Mouse (Mus musculus) liver, postnatal 0 days (tissue): Measurements from ENCODE around the gene Tas2r117. TPM values are rescaled to one million over a fixed set of nuclear protein-coding genes. Genes with fewer than 3 reads are reported as not detected.

Experiments used
- ATAC-seq: fragments of 200-750 bp; cut with Nextera tagmentation; 2 replicates; pipeline ENCODE4 v1.8.0; 2017; ENCODE audit warnings: mild to moderate bottlenecking, moderate library complexity
- DNase-seq: peaks from one replicate; pipeline ENCODE4 v3.0.0-alpha.2; 2016
- H3K27ac ChIP-seq: fragments of 300-500 bp; sonication (generic); 2 replicates; pipeline ENCODE4 v1.5.1; 2014; ENCODE audit warnings: antibody characterized with exemption, moderate library complexity, mild to moderate bottlenecking, low read depth
- H3K27me3 ChIP-seq: fragments of 300-500 bp; sonication (generic); 2 replicates; pipeline ENCODE4 v1.6.1; 2014; ENCODE audit warnings: low read length, control low read depth, mixed read lengths; ENCODE audit not compliant: insufficient read depth
- H3K36me3 ChIP-seq: fragments of 300-500 bp; sonication (generic); replicated peaks from 2 replicates; pipeline ENCODE4 v1.6.1; 2014; ENCODE audit warnings: mild to moderate bottlenecking, control low read depth, low read length, moderate library complexity, mixed read lengths; ENCODE audit not compliant: insufficient read depth
- H3K4me1 ChIP-seq: fragments of 300-500 bp; sonication (generic); 2 replicates; pipeline ENCODE4 v1.6.1; 2014; ENCODE audit warnings: antibody characterized with exemption, mild to moderate bottlenecking, control low read depth; ENCODE audit not compliant: insufficient read depth
- H3K4me2 ChIP-seq: fragments of 300-500 bp; sonication (generic); 2 replicates; pipeline ENCODE4 v1.6.1; 2014; ENCODE audit warnings: low read depth, mild to moderate bottlenecking, low read length, moderate library complexity, mixed read lengths
- H3K4me3 ChIP-seq: fragments of 300-500 bp; sonication (generic); 2 replicates; pipeline ENCODE4 v1.5.1; 2014; ENCODE audit warnings: low read depth, low read length
- H3K9ac ChIP-seq: fragments of 300-500 bp; sonication (generic); replicated peaks from 2 replicates; pipeline ENCODE4 v1.6.1; 2014; ENCODE audit warnings: mild to moderate bottlenecking, moderate library complexity
- H3K9me3 ChIP-seq: fragments of 300-500 bp; sonication (generic); 2 replicates; pipeline ENCODE4 v1.6.1; 2016; ENCODE audit warnings: mild to moderate bottlenecking, control low read depth, low read length, mixed read lengths
- CTCF ChIP-seq: sonication (generic); IDR thresholded peaks from 2 replicates; pipeline ENCODE4 v1.5.1; 2016; ENCODE audit warnings: antibody characterized with exemption, low read depth
- EP300 ChIP-seq: IDR thresholded peaks from 2 replicates; pipeline ENCODE4 v1.6.1; 2016; ENCODE audit warnings: antibody characterized with exemption, low read depth, mild to moderate bottlenecking
- WGBS: fragments of 180-500 bp; shearing (Covaris S2); extraction: QIAGEN DNeasy Blood & Tissue Kit; methylation state at CpG from one replicate; pipeline ENCODE4 v1.1.7; 2014; ENCODE audit not compliant: insufficient replicate concordance; 5-methylcytosine and 5-hydroxymethylcytosine counted together
- polyA plus RNA-seq: library from polyadenylated mRNA; unstranded; fragments of >200 nt; fragmentation: Nextera tagmentation; extraction: Ambion mirVana; gene quantifications from 2 replicates; pipeline ENCODE4 v1.2.1, GENCODE M21; 2015

Gene Tas2r117
- not detected in 2 replicates for polyA plus RNA-seq

- H3K36me3 ChIP-seq: no peaks in the 10 kb centered on the region
- no peak within 1 kb of the TSS for H3K9ac ChIP-seq
- no peak within 1 kb of the TSS for H3K27ac ChIP-seq
- ATAC-seq (no peak), DNase-seq (no peak)
- H3K27me3 ChIP-seq: no peaks in the 10 kb centered on the region
- no peaks in the 10 kb centered on the region for H3K4me1 ChIP-seq
- 60% methylated on average over 1 of the region's 1 CpGs for WGBS
- no peaks in the 10 kb centered on the region for H3K9me3 ChIP-seq
- H3K4me2 ChIP-seq: no peak within 1 kb of the TSS
- H3K4me3 ChIP-seq: no peak within 1 kb of the TSS
- no peak for TF ChIP-seq CTCF
These were observed at the start of gene Tas2r117 for GRCm38 (mm10) chr6:132802518-132802917. Gene Tas2r117 (plus strand): TSS chr6:132802818.

- H3K4me1 ChIP-seq: no peaks in the 10 kb centered on the region
- H3K4me3 ChIP-seq: no peak within 1 kb of the TSS
- 67% methylated on average over 1 of the region's 1 CpGs for WGBS
- no peaks in the 10 kb centered on the region for H3K36me3 ChIP-seq
- DNase-seq (no peak), ATAC-seq (no peak)
- no peaks in the 10 kb centered on the region for H3K9me3 ChIP-seq
- H3K27me3 ChIP-seq: no peaks in the 10 kb centered on the region
- no peak for TF ChIP-seq EP300
- TF ChIP-seq CTCF: no peak
- H3K27ac ChIP-seq: no peak within 1 kb of the TSS
- no peak within 1 kb of the TSS for H3K9ac ChIP-seq
- no peak within 1 kb of the TSS for H3K4me2 ChIP-seq
These were observed 48.2 kb upstream of the Tas2r117 start, which contains the start of gene Tas2r124 for GRCm38 (mm10) chr6:132754430-132754829. Gene Tas2r124 (plus strand): TSS chr6:132754730.

GRCm38 (mm10) chr6:132761831-132762230 lies 40.8 kb upstream of the Tas2r117 start, which contains the start of gene Tas2r102:
Gene Tas2r102 (plus strand): TSS chr6:132762131.
- H3K27me3 ChIP-seq: no peaks in the 10 kb centered on the region
- no peaks in the 10 kb centered on the region for H3K4me1 ChIP-seq
- H3K36me3 ChIP-seq: no peaks in the 10 kb centered on the region
- no peak for DNase-seq
- WGBS: 90% methylated on average over 2 of the region's 2 CpGs
- no peak within 1 kb of the TSS for H3K4me2 ChIP-seq
- H3K27ac ChIP-seq: no peak within 1 kb of the TSS
- ATAC-seq: no peak
- no peak within 1 kb of the TSS for H3K9ac ChIP-seq
- TF ChIP-seq CTCF (no peak), EP300 (no peak)
- H3K9me3 ChIP-seq: no peaks in the 10 kb centered on the region
- no peak within 1 kb of the TSS for H3K4me3 ChIP-seq

- H3K27me3 ChIP-seq: no peaks in the 10 kb centered on the region
- no peak for TF ChIP-seq CTCF
- no peak for TF ChIP-seq EP300
- ATAC-seq (no peak), DNase-seq (no peak)
- H3K36me3 ChIP-seq: no peaks in the 10 kb centered on the region
- no peak within 1 kb of the TSS for H3K9ac ChIP-seq
- H3K27ac ChIP-seq: no peak within 1 kb of the TSS
- H3K4me3 ChIP-seq: no peak within 1 kb of the TSS
- H3K4me2 ChIP-seq: no peak within 1 kb of the TSS
- no peaks in the 10 kb centered on the region for H3K9me3 ChIP-seq
- no peaks in the 10 kb centered on the region for H3K4me1 ChIP-seq
These were observed 24.6 kb upstream of the Tas2r117 start, which contains the start of gene Tas2r136 for GRCm38 (mm10) chr6:132778062-132778461. Gene Tas2r136 (minus strand): TSS chr6:132778162.

GRCm38 (mm10) chr6:132795393-132795792 lies 7.2 kb upstream of the Tas2r117 start:
- H3K27me3 ChIP-seq: no peaks in the 10 kb centered on the region
- H3K9ac ChIP-seq: no peak overlapping the region
- 17% methylated on average over 1 of the region's 1 CpGs for WGBS
- H3K9me3 ChIP-seq: peaks cover 3% of the 10 kb centered on the region; the same call in 1 of the 2 replicates
- no peak for ATAC-seq
- no peak overlapping the region for H3K4me2 ChIP-seq
- H3K36me3 ChIP-seq: no peaks in the 10 kb centered on the region
- no peak for DNase-seq
- TF ChIP-seq EP300: no peak
- no peak for TF ChIP-seq CTCF
- no peak overlapping the region for H3K4me3 ChIP-seq
- no peaks in the 10 kb centered on the region for H3K4me1 ChIP-seq
- H3K27ac ChIP-seq: no peak overlapping the region

- no peak within 1 kb of the TSS for H3K9ac ChIP-seq
- H3K4me1 ChIP-seq: no peaks in the 10 kb centered on the region
- DNase-seq (no peak), ATAC-seq (no peak)
- H3K27me3 ChIP-seq: no peaks in the 10 kb centered on the region
- no peaks in the 10 kb centered on the region; the same call in 1 of the 2 replicates for H3K9me3 ChIP-seq
- no peak within 1 kb of the TSS for H3K4me2 ChIP-seq
- 68% methylated on average over 1 of the region's 1 CpGs for WGBS
- TF ChIP-seq CTCF: no peak
- TF ChIP-seq EP300: no peak
- H3K4me3 ChIP-seq: no peak within 1 kb of the TSS
- H3K27ac ChIP-seq: no peak within 1 kb of the TSS
- no peaks in the 10 kb centered on the region for H3K36me3 ChIP-seq
These were observed 44.2 kb downstream of the Tas2r117 start, which contains the start of gene Tas2r123 for GRCm38 (mm10) chr6:132846842-132847241. Gene Tas2r123 (plus strand): TSS chr6:132847142.

Other genes with a start within 250 kb of the Tas2r117 start
- gene Prh1, start 233.0 kb upstream of the Tas2r117 start, polyA plus RNA-seq: not detected in 2 replicates
- not detected in 2 replicates for gene Prp2, start 206.9 kb upstream of the Tas2r117 start, polyA plus RNA-seq
- gene A630073D07Rik, start 151.3 kb upstream of the Tas2r117 start, polyA plus RNA-seq: not detected in 2 replicates
- gene Tas2r120, start 145.9 kb upstream of the Tas2r117 start, polyA plus RNA-seq: not detected in 2 replicates
- gene Tas2r121, start 101.8 kb upstream of the Tas2r117 start, polyA plus RNA-seq: not detected in 2 replicates
- not detected in 2 replicates for gene Tas2r122, start 90.9 kb upstream of the Tas2r117 start, polyA plus RNA-seq
- gene Tas2r115, start 64.8 kb upstream of the Tas2r117 start, polyA plus RNA-seq: not detected in 2 replicates
- gene Tas2r124, start 48.1 kb upstream of the Tas2r117 start, polyA plus RNA-seq: not detected in 2 replicates
- not detected in 2 replicates for gene Tas2r102, start 40.7 kb upstream of the Tas2r117 start, polyA plus RNA-seq
- not detected in 2 replicates for gene Tas2r136, start 24.7 kb upstream of the Tas2r117 start, polyA plus RNA-seq
- not detected in 2 replicates for gene Tas2r123, start 44.3 kb downstream of the Tas2r117 start, polyA plus RNA-seq
- not detected in 2 replicates for gene Tas2r116, start 52.6 kb downstream of the Tas2r117 start, polyA plus RNA-seq
- not detected in 2 replicates for gene Tas2r110, start 65.2 kb downstream of the Tas2r117 start, polyA plus RNA-seq
- not detected in 2 replicates for gene Tas2r113, start 90.2 kb downstream of the Tas2r117 start, polyA plus RNA-seq
- gene Tas2r125, start 106.8 kb downstream of the Tas2r117 start, polyA plus RNA-seq: not detected in 2 replicates
- gene Tas2r129, start 148.3 kb downstream of the Tas2r117 start, polyA plus RNA-seq: not detected in 2 replicates
- not detected in 2 replicates for gene Tas2r131, start 155.1 kb downstream of the Tas2r117 start, polyA plus RNA-seq
- gene Tas2r109, start 178.1 kb downstream of the Tas2r117 start, polyA plus RNA-seq: not detected in 2 replicates
- not detected in 2 replicates for gene Tas2r103, start 234.3 kb downstream of the Tas2r117 start, polyA plus RNA-seq